Mouse (Mus musculus) stomach, postnatal 0 days (tissue): ENCODE data around the gene Hmgcr.

ENCODE experiments used
- CTCF ChIP-seq: IDR thresholded peaks from 2 replicates; pipeline ENCODE4 v1.5.1; 2016; ENCODE audit warnings: antibody characterized with exemption, low read depth, mild to moderate bottlenecking, moderate library complexity
- EP300 ChIP-seq: optimal IDR thresholded peaks from 2 replicates; pipeline ENCODE3; 2016; ENCODE audit warnings: antibody characterized with exemption

GRCm38 (mm10) chr13:96709269-96710233 lies 38.8 kb upstream of the Hmgcr start:
- TF ChIP-seq CTCF (no peak), EP300 (no peak)
